Mouse (Mus musculus) cerebellum, adult (tissue): ENCODE results near the gene Ubxn2a.

Experiments
- ATAC-seq: cut with Nextera tagmentation; 2 replicates; pipeline ENCODE4 v1.9.2; 2017; ENCODE audit warnings: mild to moderate bottlenecking, moderate library complexity, mixed read lengths; ENCODE audit not compliant: insufficient number of reproducible peaks, low FRiP score, low TSS enrichment

Ubxn2a gene

DNA sequence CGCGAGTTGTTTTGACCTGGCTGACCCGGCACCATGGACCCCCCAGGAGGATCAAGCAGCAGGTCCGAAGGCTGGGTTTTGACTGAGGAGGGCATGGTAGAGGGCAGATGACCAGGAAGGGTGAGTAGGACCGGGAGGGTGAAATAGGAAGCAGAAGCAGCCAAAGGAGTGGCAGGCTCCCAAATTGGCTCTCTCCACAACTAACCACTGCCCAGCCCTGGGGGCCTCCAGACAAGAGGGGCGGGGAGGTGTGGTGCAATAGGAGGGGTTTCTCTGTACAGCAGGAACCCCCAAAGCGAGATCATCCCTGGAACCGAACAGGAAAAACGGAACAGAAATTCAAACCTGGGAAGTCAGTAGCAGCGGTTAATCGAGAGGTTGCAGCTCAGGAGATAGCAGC lies 66.8 kb downstream of the Ubxn2a start:
- ATAC-seq, result no peak

DNA sequence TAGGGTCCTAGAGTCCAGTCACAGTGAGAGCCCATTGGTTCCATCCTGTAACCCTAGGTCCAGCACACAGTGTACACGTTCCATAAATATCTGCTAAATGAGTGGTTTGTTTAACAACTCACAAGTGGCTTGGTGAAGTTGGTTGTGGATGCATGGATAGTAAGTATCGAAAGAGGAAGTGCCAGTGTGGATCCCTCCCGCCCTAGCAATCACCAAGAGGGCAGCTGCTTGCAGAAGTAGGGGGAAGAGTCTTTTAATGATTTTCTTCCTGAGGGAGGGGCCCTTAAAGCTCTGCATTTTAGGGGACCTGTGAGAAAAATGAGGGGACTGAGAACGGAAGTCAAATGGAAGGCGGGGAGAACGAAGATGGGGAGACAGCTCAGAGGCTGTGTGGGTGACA lies 67.5 kb downstream of the Ubxn2a start:
- no peak for ATAC-seq

GRCm38 (mm10) chr12:4836959-4837358 lies 70.5 kb downstream of the Ubxn2a start:
- no peak for ATAC-seq
